Mouse (Mus musculus) kidney, embryonic 14.5 days (tissue): ENCODE results near the gene Zfp579. TPM values are rescaled to one million over a fixed set of nuclear protein-coding genes. Genes with fewer than 3 reads are reported as not detected.

ENCODE experiments used
- ATAC-seq: fragments of 200-750 bp; cut with Nextera tagmentation; 2 replicates; pipeline ENCODE4 v1.8.0; 2017; ENCODE audit warnings: moderate number of reproducible peaks, mild to moderate bottlenecking, moderate TSS enrichment, moderate library complexity; ENCODE audit not compliant: low FRiP score, low TSS enrichment
- H3K27ac ChIP-seq: fragments of 300-500 bp; sonication (generic); 2 replicates; pipeline ENCODE4 v1.5.1; 2014; ENCODE audit warnings: low read depth, mild to moderate bottlenecking, low read length, moderate library complexity, mixed read lengths
- H3K27me3 ChIP-seq: fragments of 300-500 bp; sonication (generic); 2 replicates; pipeline ENCODE4 v1.6.1; 2014; ENCODE audit warnings: mild to moderate bottlenecking, low read length; ENCODE audit not compliant: control insufficient read depth, insufficient read depth
- H3K36me3 ChIP-seq: fragments of 300-500 bp; sonication (generic); 2 replicates; pipeline ENCODE4 v1.6.1; 2014; ENCODE audit warnings: low read length, mixed read lengths; ENCODE audit not compliant: control insufficient read depth, insufficient read depth
- H3K4me1 ChIP-seq: fragments of 300-500 bp; sonication (generic); 2 replicates; pipeline ENCODE4 v1.6.1; 2014; ENCODE audit warnings: low read length, mixed read lengths; ENCODE audit not compliant: control insufficient read depth, insufficient read depth
- H3K4me2 ChIP-seq: fragments of 300-500 bp; sonication (generic); replicated peaks from 2 replicates; pipeline ENCODE4 v1.6.1; 2014; ENCODE audit warnings: low read depth, mild to moderate bottlenecking, low read length
- H3K4me3 ChIP-seq: fragments of 300-500 bp; sonication (generic); 2 replicates; pipeline ENCODE4 v1.5.1; 2014; ENCODE audit warnings: mild to moderate bottlenecking, low read length
- H3K9ac ChIP-seq: fragments of 300-500 bp; sonication (generic); 2 replicates; pipeline ENCODE4 v1.6.1; 2014; ENCODE audit warnings: low read depth, mild to moderate bottlenecking, low read length, moderate library complexity
- H3K9me3 ChIP-seq: fragments of 300-500 bp; sonication (generic); 2 replicates; pipeline ENCODE4 v1.6.1; 2016; ENCODE audit warnings: low read length; ENCODE audit not compliant: control insufficient read depth
- WGBS: fragments of 180-500 bp; shearing (Covaris S2); extraction: QIAGEN DNeasy Blood & Tissue Kit; methylation state at CpG from one replicate; pipeline ENCODE4 v1.1.7; 2014; 5-methylcytosine and 5-hydroxymethylcytosine counted together
- polyA plus RNA-seq: library from polyadenylated mRNA; unstranded; fragments of >200 nt; fragmentation: Nextera tagmentation; extraction: Ambion mirVana; gene quantifications from 2 replicates; pipeline ENCODE4 v1.2.1, GENCODE M21; 2014

The Zfp579 gene
- polyA plus RNA-seq, 1 experiment from 2014 or later = 36.6 TPM

GRCm38 (mm10) chr7:4976832-4977231 lies 19.1 kb downstream of the Zfp579 start:
- no peak overlapping the region for H3K4me3 ChIP-seq
- H3K27me3 ChIP-seq = no peaks in the 10 kb centered on the region
- H3K4me1 ChIP-seq = no peaks in the 10 kb centered on the region
- 92% methylated on average over 7 of the region's 7 CpGs for WGBS
- no peak overlapping the region for H3K27ac ChIP-seq
- H3K4me2 ChIP-seq = no peak overlapping the region
- no peak for ATAC-seq
- peaks cover 3% of the 10 kb centered on the region; the same call in 1 of the 2 replicates for H3K9me3 ChIP-seq
- no peaks in the 10 kb centered on the region for H3K36me3 ChIP-seq
- H3K9ac ChIP-seq = no peak overlapping the region

GRCm38 (mm10) chr7:4975455-4975854 lies 20.5 kb downstream of the Zfp579 start:
- Histone ChIP-seq H3K4me3 (no peak overlapping the region), H3K9me3 (peaks cover 3% of the 10 kb centered on the region; the same call in 1 of the 2 replicates), H3K27me3 (no peaks in the 10 kb centered on the region), H3K4me1 (no peaks in the 10 kb centered on the region), H3K4me2 (no peak overlapping the region), H3K9ac (no peak overlapping the region), H3K36me3 (no peaks in the 10 kb centered on the region), H3K27ac (no peak overlapping the region)
- 47% methylated on average over 4 of the region's 4 CpGs for WGBS
- no peak for ATAC-seq

GRCm38 (mm10) chr7:4972321-4973047 lies 23.5 kb downstream of the Zfp579 start:
- Histone ChIP-seq H3K4me2 (no peak overlapping the region), H3K27ac (no peak overlapping the region), H3K27me3 (no peaks in the 10 kb centered on the region), H3K4me1 (no peaks in the 10 kb centered on the region), H3K9ac (no peak overlapping the region), H3K36me3 (no peaks in the 10 kb centered on the region), H3K9me3 (peaks cover 3% of the 10 kb centered on the region; the same call in 1 of the 2 replicates), H3K4me3 (no peak overlapping the region)
- ATAC-seq = no peak
- WGBS = 66% methylated on average over 18 of the region's 18 CpGs

- Histone ChIP-seq H3K4me1 (no peaks in the 10 kb centered on the region), H3K9me3 (peaks cover under 1% of the 10 kb centered on the region; the same call in 1 of the 2 replicates), H3K36me3 (no peaks in the 10 kb centered on the region), H3K4me2 (no peak overlapping the region), H3K27ac (no peak overlapping the region), H3K27me3 (no peaks in the 10 kb centered on the region), H3K9ac (no peak overlapping the region), H3K4me3 (no peak overlapping the region)
- no peak for ATAC-seq
- 15% methylated on average over 7 of the region's 7 CpGs for WGBS
These were observed 24.2 kb downstream of the Zfp579 start for GRCm38 (mm10) chr7:4971710-4972109.

- H3K4me1 ChIP-seq = no peaks in the 10 kb centered on the region
- ATAC-seq = no peak
- no peak within 1 kb of the TSS for H3K4me2 ChIP-seq
These were observed 24.9 kb downstream of the Zfp579 start, which contains the start of gene Sbk3 for GRCm38 (mm10) chr7:4971068-4971467. TSS of gene Sbk3 (minus strand) at chr7:4971168.

GRCm38 (mm10) chr7:4964988-4965387 lies 31.0 kb downstream of the Zfp579 start:
- H3K4me3 ChIP-seq = no peak overlapping the region
- no peaks in the 10 kb centered on the region; the same call in 1 of the 2 replicates for H3K27me3 ChIP-seq
- H3K27ac ChIP-seq = no peak overlapping the region
- WGBS = 82% methylated on average over 5 of the region's 5 CpGs
- H3K9ac ChIP-seq = no peak overlapping the region
- no peaks in the 10 kb centered on the region for H3K36me3 ChIP-seq
- H3K4me1 ChIP-seq = no peaks in the 10 kb centered on the region
- no peaks in the 10 kb centered on the region for H3K9me3 ChIP-seq
- ATAC-seq = no peak
- H3K4me2 ChIP-seq = no peak overlapping the region

More at GRCm38 (mm10) chr7:4971068-4971467, 24.9 kb downstream of the Zfp579 start, which contains the start of gene Sbk3:
- Histone ChIP-seq H3K9ac (no peak within 1 kb of the TSS), H3K36me3 (no peaks in the 10 kb centered on the region), H3K4me3 (no peak within 1 kb of the TSS), H3K9me3 (no peaks in the 10 kb centered on the region), H3K27ac (no peak within 1 kb of the TSS), H3K27me3 (no peaks in the 10 kb centered on the region; the same call in 1 of the 2 replicates)
- 52% methylated on average over 6 of the region's 6 CpGs for WGBS

GRCm38 (mm10) chr7:4964272-4964671 lies 31.7 kb downstream of the Zfp579 start, which contains the start of gene Sbk2:
TSS of gene Sbk2 (minus strand) at chr7:4964406.
- no peaks in the 10 kb centered on the region for H3K4me1 ChIP-seq
- no peaks in the 10 kb centered on the region; the same call in 1 of the 2 replicates for H3K27me3 ChIP-seq
- WGBS = 5% methylated on average over 10 of the region's 10 CpGs
- no peak within 1 kb of the TSS for H3K4me3 ChIP-seq
- no peak within 1 kb of the TSS for H3K4me2 ChIP-seq
- H3K9ac ChIP-seq = no peak within 1 kb of the TSS
- no peaks in the 10 kb centered on the region for H3K36me3 ChIP-seq
- no peaks in the 10 kb centered on the region for H3K9me3 ChIP-seq
- peak; percentile 92 for ATAC-seq
- H3K27ac ChIP-seq = no peak within 1 kb of the TSS

- Histone ChIP-seq H3K4me3 (no peak overlapping the region), H3K9ac (no peak overlapping the region), H3K4me2 (no peak overlapping the region), H3K27me3 (no peaks in the 10 kb centered on the region; the same call in 1 of the 2 replicates), H3K4me1 (no peaks in the 10 kb centered on the region), H3K36me3 (no peaks in the 10 kb centered on the region), H3K9me3 (no peaks in the 10 kb centered on the region), H3K27ac (no peak overlapping the region)
- no peak for ATAC-seq
- 68% methylated on average over 5 of the region's 5 CpGs for WGBS
These were observed 32.4 kb downstream of the Zfp579 start for GRCm38 (mm10) chr7:4963527-4963926.

GRCm38 (mm10) chr7:4957361-4957760 lies 38.6 kb downstream of the Zfp579 start:
- Histone ChIP-seq H3K36me3 (no peaks in the 10 kb centered on the region), H3K27ac (no peak overlapping the region), H3K9me3 (no peaks in the 10 kb centered on the region), H3K4me2 (no peak overlapping the region), H3K27me3 (no peaks in the 10 kb centered on the region), H3K4me3 (no peak overlapping the region), H3K4me1 (no peaks in the 10 kb centered on the region), H3K9ac (no peak overlapping the region)
- ATAC-seq = no peak
- WGBS = 77% methylated on average over 10 of the region's 10 CpGs
